Mouse (Mus musculus): ENCODE measurements at regions not wholly inside any gene's neighbourhood (a gene's known extent, or its start where the extent isn't known, plus 50 kb on each side); places are given as distances from the start of the nearest gene placed in this dataset.

DNA sequence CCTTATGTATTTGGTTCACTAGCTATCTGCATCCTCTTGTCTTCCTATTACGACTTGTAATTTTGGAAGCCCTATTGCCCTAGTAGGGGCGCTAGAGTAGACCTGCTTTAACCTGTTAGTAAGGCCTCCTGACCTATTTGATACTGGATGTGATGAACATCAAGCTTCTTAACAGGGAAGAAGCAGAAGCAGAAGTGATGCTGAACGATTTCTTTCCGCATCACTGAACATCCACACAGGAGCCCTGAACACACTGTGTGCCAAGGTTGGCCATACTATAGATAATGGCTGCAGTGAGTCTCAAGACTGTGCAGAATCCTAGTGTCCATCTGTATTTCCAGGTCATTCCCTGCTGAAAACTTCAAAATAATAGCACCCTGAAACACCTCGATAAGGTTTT, 151.0 kb downstream of the Gm9733 start:
- no peak for TF ChIP-seq CTCF (IDR thresholded peaks at IDR 0.05; ENCODE audit: insufficient read depth, low read length)
- no peak for TF ChIP-seq POLR2A (IDR thresholded peaks at IDR 0.05; ENCODE audit: borderline replicate concordance, extremely low read depth, low read depth, low read length)

Measured in lung, adult 2 months (tissue).